Mouse (Mus musculus) liver, adult 2 months (tissue): ENCODE measurements around the gene Zbtb17.

Experiments
- CTCF ChIP-seq: fragments of 200-500 bp; IDR thresholded peaks from 2 replicates; pipeline ENCODE4 v1.5.1; 2011; ENCODE audit warnings: low read depth, low read length, control low read depth
- POLR2A ChIP-seq: fragments of 200-500 bp; IDR thresholded peaks from 2 replicates; pipeline ENCODE4 v1.6.1; 2011; ENCODE audit warnings: low read length, control low read depth; ENCODE audit not compliant: insufficient read depth; ENCODE audit errors: extremely low read depth

DNA sequence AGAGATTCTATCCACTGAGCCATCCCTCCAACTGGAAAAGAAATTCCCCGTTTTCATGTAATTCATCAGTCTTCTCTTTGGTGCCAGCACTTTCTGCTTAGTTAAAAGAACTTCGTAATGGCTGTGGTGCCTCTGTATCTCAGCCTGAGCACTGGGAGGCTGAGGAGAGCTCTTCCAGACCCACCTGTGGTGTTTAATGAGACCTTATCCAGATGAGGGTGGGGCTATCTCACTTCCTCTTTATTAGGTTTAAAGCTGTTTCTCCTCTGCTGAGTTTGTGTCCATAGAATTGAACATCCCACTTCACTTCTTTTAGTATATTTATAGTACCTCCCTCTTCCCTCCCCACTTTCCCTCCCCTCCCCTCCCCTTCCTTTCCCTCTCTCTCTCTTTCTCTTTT, 6.8 kb downstream of the Zbtb17 start:
- TF ChIP-seq CTCF: no peak
- no peak for TF ChIP-seq POLR2A
